Mouse (Mus musculus) heart, adult 2 months (tissue): Measurements from ENCODE around the gene Endod1. TPM values are rescaled to one million over a fixed set of nuclear protein-coding genes. Genes with fewer than 3 reads are reported as not detected.
"Not testable (repeated sequence)": the region's sequence is repeated elsewhere in the genome, so short reads cannot be mapped to it uniquely, and the experiment has no call there.

Source experiments
- DNase-seq, 2 experiments: peaks; one replicate each; pipeline ENCODE4 v3.0.0; 2021
- H3K27ac ChIP-seq: fragments of 200-600 bp; 2 replicates; pipeline ENCODE4 v1.8.1; 2022
- H3K27me3 ChIP-seq: fragments of 200-500 bp; 2 replicates; pipeline ENCODE4 v1.6.1; 2012; ENCODE audit warnings: mild to moderate bottlenecking, low read length, inconsistent platforms, mixed read lengths; ENCODE audit not compliant: control insufficient read depth, insufficient read depth
- H3K36me3 ChIP-seq: fragments of 200-500 bp; 2 replicates; pipeline ENCODE4 v1.6.1; 2012; ENCODE audit warnings: low read length, inconsistent platforms; ENCODE audit not compliant: control insufficient read depth, insufficient read depth
- H3K4me1 ChIP-seq: fragments of 200-500 bp; 2 replicates; pipeline ENCODE4 v1.6.1; 2011; ENCODE audit warnings: low read length; ENCODE audit not compliant: control insufficient read depth, insufficient read depth
- H3K4me3 ChIP-seq: fragments of 200-600 bp; 2 replicates; pipeline ENCODE4 v1.8.1; 2022
- H3K79me2 ChIP-seq: fragments of 200-500 bp; replicated peaks from 2 replicates; pipeline ENCODE4 v1.6.1; 2012; ENCODE audit warnings: mild to moderate bottlenecking, inconsistent platforms, low read length, moderate library complexity, mixed read lengths; ENCODE audit not compliant: control insufficient read depth, insufficient read depth
- H3K9ac ChIP-seq: fragments of 200-500 bp; 2 replicates; pipeline ENCODE4 v1.6.1; 2012; ENCODE audit warnings: low read depth, mild to moderate bottlenecking, control low read depth, inconsistent platforms, low read length, mixed read lengths
- CTCF ChIP-seq: fragments of 200-600 bp; IDR thresholded peaks from 2 replicates; pipeline ENCODE4 v1.8.1; 2022; ENCODE audit warnings: antibody characterized with exemption, mild to moderate bottlenecking, moderate library complexity
- EP300 ChIP-seq: fragments of 200-500 bp; IDR thresholded peaks from 2 replicates; pipeline ENCODE4 v1.6.1; 2011; ENCODE audit warnings: low read depth, low read length, control low read depth; ENCODE audit not compliant: insufficient read depth
- POLR2A ChIP-seq: fragments of 200-500 bp; IDR thresholded peaks from 2 replicates; pipeline ENCODE4 v1.6.1; 2011; ENCODE audit warnings: mild to moderate bottlenecking, low read depth, low read length, control low read depth; ENCODE audit not compliant: insufficient read depth
- WGBS: fragments of 180-500 bp; shearing (Covaris S2); methylation state at CpG from one replicate; pipeline ENCODE4 v1.1.7; 2018; 5-methylcytosine and 5-hydroxymethylcytosine counted together
- intact Hi-C: fragments of 180-260 bp; cut with DNase I; formaldehyde crosslinking; loops from one replicate; pipeline ENCODE4 v1.15.1; 2025
- polyA plus RNA-seq: library from polyadenylated mRNA; depleted of rRNA; stranded (reverse); fragments of >200 nt; gene quantifications from 2 replicates; pipeline ENCODE4 v1.2.3, GENCODE M21; 2012
- total RNA-seq, 2 experiments: library from RNA; stranded (reverse); gene quantifications; 2 replicates each; pipeline ENCODE4 v1.2.3; 2021

Endod1 gene
- total and polyA plus RNA-seq, 3 experiments: 7.9 to 9.3 (median 8.0) TPM

GRCm38 (mm10) chr9:14350787-14351186 is 30.5 kb downstream of the Endod1 start:
- WGBS: 66% methylated on average over 2 of the region's 2 CpGs
- Histone ChIP-seq H3K9ac (no peak overlapping the region), H3K27me3 (no peaks in the 10 kb centered on the region), H3K79me2 (no peaks in the 10 kb centered on the region), H3K36me3 (no peaks in the 10 kb centered on the region), H3K4me1 (no peaks in the 10 kb centered on the region), H3K27ac (no peak overlapping the region), H3K4me3 (no peak overlapping the region)
- TF ChIP-seq CTCF: no peak
- TF ChIP-seq POLR2A: no peak
- no peak for TF ChIP-seq EP300
- intact Hi-C loops: no loop called here
- no peak for DNase-seq

GRCm38 (mm10) chr9:14349380-14349779 is 31.9 kb downstream of the Endod1 start:
- H3K79me2 ChIP-seq: no peaks in the 10 kb centered on the region
- H3K27me3 ChIP-seq: no peaks in the 10 kb centered on the region
- WGBS: 82% methylated on average over 5 of the region's 5 CpGs
- H3K4me3 ChIP-seq: no peak overlapping the region
- TF ChIP-seq EP300 (no peak), POLR2A (no peak), CTCF (no peak)
- no peaks in the 10 kb centered on the region for H3K4me1 ChIP-seq
- no peak for DNase-seq
- H3K36me3 ChIP-seq: no peaks in the 10 kb centered on the region
- no peak overlapping the region for H3K27ac ChIP-seq
- no peak overlapping the region for H3K9ac ChIP-seq
- intact Hi-C loops: loop anchor here (2.0 to 5.0 kb wide), 2 partner anchors 37 to 348 kb away; no protein-coding TSS in a partner anchor

DNA sequence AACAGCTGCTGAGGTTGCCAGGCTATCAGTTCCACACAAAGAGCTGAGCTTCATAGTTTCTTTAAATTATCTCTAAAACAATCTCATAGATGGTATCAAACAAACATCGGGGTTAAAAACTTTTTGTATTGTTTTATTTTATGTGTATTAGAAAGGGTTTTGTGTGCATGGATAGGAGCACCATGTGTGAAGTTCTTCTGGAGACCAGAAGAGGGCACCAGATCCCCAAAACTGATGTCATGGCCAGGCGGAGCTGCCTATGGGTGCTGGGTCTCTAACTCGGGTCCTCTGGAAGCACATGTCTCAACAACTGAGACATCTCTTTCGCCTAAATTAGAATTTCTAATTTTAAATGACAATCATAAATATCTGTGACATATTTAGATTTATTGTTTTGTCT is 32.9 kb downstream of the Endod1 start:
- no peaks in the 10 kb centered on the region for H3K4me1 ChIP-seq
- 65% methylated on average over 4 of the region's 4 CpGs for WGBS
- no peaks in the 10 kb centered on the region for H3K79me2 ChIP-seq
- DNase-seq: peak; percentile 11 to 27
- H3K4me3 ChIP-seq: no peak overlapping the region
- TF ChIP-seq POLR2A (no peak), EP300 (no peak), CTCF (peak; percentile 89)
- no peaks in the 10 kb centered on the region for H3K27me3 ChIP-seq
- no peaks in the 10 kb centered on the region for H3K36me3 ChIP-seq
- no peak overlapping the region for H3K9ac ChIP-seq
- intact Hi-C loops: loop anchor here (2.0 to 5.0 kb wide), 2 partner anchors 38 to 349 kb away; no protein-coding TSS in a partner anchor
- H3K27ac ChIP-seq: no peak overlapping the region

DNA sequence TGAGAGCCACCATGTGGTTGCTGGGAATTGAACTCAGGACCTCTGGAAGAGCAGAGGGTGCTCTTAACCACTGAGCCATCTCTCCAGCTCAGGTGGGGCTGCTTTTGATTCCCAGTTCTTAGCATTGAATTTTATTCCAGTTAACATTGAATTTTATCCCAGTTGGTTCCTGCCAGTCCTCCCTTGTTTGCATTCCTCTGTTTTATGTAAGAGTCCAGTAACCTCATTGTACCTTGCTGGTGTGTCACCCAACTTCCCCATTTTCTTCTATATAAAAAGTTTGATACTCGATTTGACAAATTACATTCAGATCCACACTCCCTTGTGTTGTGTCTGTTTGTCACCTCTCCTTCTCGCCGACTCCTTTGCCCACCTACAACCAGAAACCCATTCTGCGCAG is 35.4 kb downstream of the Endod1 start:
- H3K9ac ChIP-seq, DNase-seq, H3K27ac ChIP-seq, H3K36me3 ChIP-seq, H3K4me3 ChIP-seq, H3K79me2 ChIP-seq, H3K4me1 ChIP-seq, H3K27me3 ChIP-seq: not testable (repeated sequence)
- 81% methylated on average over 4 of the region's 4 CpGs for WGBS
- intact Hi-C loops: loop anchor here (5.0 kb wide), 1 partner anchor 351 kb away; no protein-coding TSS in a partner anchor

DNA sequence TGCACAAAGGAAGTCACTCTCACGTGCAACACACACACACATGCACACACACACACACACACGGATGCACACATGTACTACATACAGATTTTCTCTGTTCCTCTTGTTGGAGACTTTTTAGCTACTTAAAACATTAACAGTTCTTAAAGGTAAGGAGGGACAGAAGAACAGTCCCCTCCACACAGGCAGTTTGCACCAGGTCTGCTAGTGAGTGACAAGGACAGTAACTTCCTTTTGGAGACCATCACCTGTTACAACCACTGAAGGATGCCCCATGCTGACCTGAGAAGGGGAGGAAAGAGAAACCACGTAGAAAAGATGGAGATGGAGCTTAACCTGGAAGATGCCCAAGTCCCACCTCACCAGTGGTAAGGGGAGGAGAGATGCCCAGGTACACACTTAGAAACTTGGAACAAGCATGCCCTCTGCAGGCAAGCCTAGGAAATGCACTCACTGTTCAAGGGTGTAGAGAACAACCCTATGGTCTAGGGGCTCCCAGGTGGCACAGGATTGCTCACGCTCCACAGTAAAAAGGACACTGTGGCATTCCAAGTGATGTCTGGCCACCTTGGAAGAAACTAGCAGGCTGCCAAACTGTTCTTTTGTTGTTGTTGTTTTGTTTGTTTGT is 39.2 kb downstream of the Endod1 start:
- no peak overlapping the region for H3K27ac ChIP-seq

DNA sequence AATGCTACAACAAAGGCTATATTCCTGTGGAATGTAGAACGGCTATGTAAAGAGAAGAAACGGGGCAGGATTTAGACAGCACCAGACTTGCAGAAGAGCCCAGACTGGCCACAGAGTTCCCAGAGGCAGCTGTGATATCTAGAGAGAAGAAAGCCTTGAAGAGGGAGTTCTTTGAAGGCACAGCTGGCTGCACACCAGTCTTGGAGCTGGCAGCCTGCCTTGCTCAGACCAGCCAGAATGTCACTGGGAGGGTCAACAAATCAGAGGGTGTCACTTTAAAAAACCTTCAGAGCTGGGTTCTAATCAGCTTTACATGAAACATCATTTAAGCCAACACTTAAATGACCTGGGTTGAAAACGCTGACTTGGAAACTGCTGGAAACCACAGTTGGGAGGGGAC is 42.6 kb downstream of the Endod1 start:
- no peak for DNase-seq
- no peak overlapping the region for H3K27ac ChIP-seq
- H3K4me3 ChIP-seq: no peak overlapping the region
- TF ChIP-seq POLR2A: no peak
- TF ChIP-seq EP300: no peak
- no peak for TF ChIP-seq CTCF
- intact Hi-C loops: no loop called here
- H3K27me3 ChIP-seq: no peaks in the 10 kb centered on the region
- H3K4me1 ChIP-seq: no peaks in the 10 kb centered on the region; the same call in 1 of the 2 replicates
- no peaks in the 10 kb centered on the region for H3K36me3 ChIP-seq
- no peaks in the 10 kb centered on the region for H3K79me2 ChIP-seq
- no peak overlapping the region for H3K9ac ChIP-seq
- 54% methylated on average over 3 of the region's 3 CpGs for WGBS

More for the DNA sequence above, 39.2 kb downstream of the Endod1 start:
- 58% methylated on average over 4 of the region's 4 CpGs for WGBS
- no peak overlapping the region for H3K9ac ChIP-seq
- intact Hi-C loops: loop anchor here (1.0 to 5.0 kb wide), 3 partner anchors 453 to 1110 kb away; no protein-coding TSS in a partner anchor
- no peaks in the 10 kb centered on the region for H3K79me2 ChIP-seq
- TF ChIP-seq EP300 (peak; percentile 72), CTCF (peak; percentile 90), POLR2A (no peak)
- H3K27me3 ChIP-seq: no peaks in the 10 kb centered on the region
- no peaks in the 10 kb centered on the region for H3K36me3 ChIP-seq
- DNase-seq: peak; percentile 49 to 78
- no peaks in the 10 kb centered on the region; the same call in 1 of the 2 replicates for H3K4me1 ChIP-seq
- H3K4me3 ChIP-seq: no peak overlapping the region
